Mouse (Mus musculus) heart, adult 10 weeks (tissue): ENCODE measurements around the gene Sned1. TPM values are rescaled to one million over a fixed set of nuclear protein-coding genes. Genes with fewer than 3 reads are reported as not detected.

Source experiments
- polyA plus RNA-seq: library from polyadenylated mRNA; stranded (reverse); fragments of 350-450 nt; fragmentation: Illumina TruSeq; extraction: RNeasy Lipid Tissue Mini Kit (QIAGEN cat#74804); gene quantifications from one replicate; pipeline ENCODE4 v1.2.3, GENCODE M21; 2014; ENCODE audit warnings: low read depth, low replicate concordance

Gene Sned1
- 19.0 TPM for polyA plus RNA-seq

GRCm38 (mm10) chr1:93235576-93236544 is at the start of gene Sned1:
TSS of gene Sned1 (plus strand) at chr1:93235841.

GRCm38 (mm10) chr1:93305581-93306337 is 70.1 kb downstream of the Sned1 start, which contains the start of gene Mterf4:
TSS of gene Mterf4 (minus strand) at chr1:93305915.

GRCm38 (mm10) chr1:93342648-93343503 is 107.2 kb downstream of the Sned1 start, which contains the start of the genes Ppp1r7 and Pask:
TSS of gene Ppp1r7 (plus strand) at chr1:93342854.
TSS of gene Pask (minus strand) at chr1:93343482.

Other genes with a start within 250 kb of the Sned1 start
- gene Aqp12, start 229.5 kb upstream of the Sned1 start, polyA plus RNA-seq, result not detected
- 2.0 TPM for gene Kif1a, start 133.9 kb upstream of the Sned1 start, polyA plus RNA-seq
- not detected for gene Agxt, start 100.6 kb upstream of the Sned1 start, polyA plus RNA-seq
- not detected for gene 2310007B03Rik, start 74.9 kb upstream of the Sned1 start, polyA plus RNA-seq
- gene Crocc2, start 67.1 kb upstream of the Sned1 start, polyA plus RNA-seq, result 0.05 TPM
- 21.4 TPM for gene Mterf4, start 70.1 kb downstream of the Sned1 start, polyA plus RNA-seq
- gene Ppp1r7, start 107.0 kb downstream of the Sned1 start, polyA plus RNA-seq, result 29.4 TPM
- gene Pask, start 107.6 kb downstream of the Sned1 start, polyA plus RNA-seq, result 0.26 TPM
- gene Ano7, start 138.1 kb downstream of the Sned1 start, polyA plus RNA-seq, result not detected
- gene Hdlbp, start 243.0 kb downstream of the Sned1 start, polyA plus RNA-seq, result 267 TPM